Mouse (Mus musculus) layer of hippocampus, adult 2 months (tissue): ENCODE measurements around the gene Myo1d. TPM values are rescaled to one million over a fixed set of nuclear protein-coding genes. Genes with fewer than 3 reads are reported as not detected.

Experiments used
- DNase-seq, 2 experiments: peaks; one replicate each; pipeline ENCODE4 v3.0.0; 2022; ENCODE audit warnings: low spot score in 2 of 2
- H3K27ac ChIP-seq: fragments of 200-600 bp; 2 replicates; pipeline ENCODE4 v1.8.1; 2022
- H3K4me3 ChIP-seq: fragments of 200-600 bp; 2 replicates; pipeline ENCODE4 v1.8.1; 2022; ENCODE audit warnings: mild to moderate bottlenecking
- CTCF ChIP-seq: fragments of 200-600 bp; conservative IDR thresholded peaks from 2 replicates; pipeline ENCODE4 v1.8.1; 2022; ENCODE audit warnings: antibody characterized with exemption, mild to moderate bottlenecking, moderate library complexity
- total RNA-seq, 2 experiments: library from RNA; stranded (reverse); gene quantifications; 2 replicates each; pipeline ENCODE4 v1.2.3; 2021

Gene Myo1d
- total RNA-seq, 2 experiments from 2014 or later: 6.2 to 8.0 TPM

GRCm38 (mm10) chr11:80452242-80452641 is 327.6 kb downstream of the Myo1d start:
- Histone ChIP-seq H3K4me3 (no peak overlapping the region), H3K27ac (no peak overlapping the region)
- DNase-seq: no peak
- TF ChIP-seq CTCF: no peak

- Histone ChIP-seq H3K4me3 (no peak overlapping the region), H3K27ac (no peak overlapping the region)
- no peak for DNase-seq
- TF ChIP-seq CTCF: peak; percentile 55
Measured at GRCm38 (mm10) chr11:80449859-80450258, 330.0 kb downstream of the Myo1d start.

DNA sequence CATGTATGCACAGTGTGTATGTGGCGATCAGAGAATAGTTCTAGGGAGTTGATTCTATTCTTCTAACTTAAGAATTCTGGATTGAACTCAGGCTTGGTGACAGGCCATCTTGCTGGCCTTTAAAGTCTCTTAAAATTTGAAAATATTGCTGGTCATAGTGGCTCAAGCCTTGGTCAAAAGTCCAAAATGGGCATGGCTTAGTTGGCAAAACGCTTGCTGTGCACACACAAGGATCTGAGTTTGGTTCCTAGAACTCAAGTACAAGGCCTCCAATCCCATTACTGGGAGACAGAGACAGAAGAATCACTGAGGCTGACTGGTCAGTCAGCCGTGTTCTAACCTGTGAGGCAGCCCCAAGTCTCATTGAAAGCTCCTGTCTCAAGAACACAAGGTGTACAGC is 332.9 kb downstream of the Myo1d start:
- Histone ChIP-seq H3K4me3 (no peak overlapping the region), H3K27ac (no peak overlapping the region)
- no peak for DNase-seq
- no peak for TF ChIP-seq CTCF

Other genes starting within 250 kb of the Myo1d start
- 1 to 10 TPM; 6.0 to 9.0 TPM for gene Tmem98, start 30.1 kb upstream of the Myo1d start, total RNA-seq
- not detected for gene Spaca3, start 78.3 kb upstream of the Myo1d start, total RNA-seq